Mouse (Mus musculus) lung, embryonic 14.5 days (tissue): Measurements from ENCODE around the gene Ddb1. TPM values are rescaled to one million over a fixed set of nuclear protein-coding genes. Genes with fewer than 3 reads are reported as not detected.
A peak's percentile ranks its signal among the peaks of the same experiment; 100 is the strongest.

Experiments
- ATAC-seq: fragments of 200-750 bp; cut with Nextera tagmentation; 2 replicates; pipeline ENCODE4 v1.8.0; 2017; ENCODE audit warnings: mild to moderate bottlenecking, moderate TSS enrichment, moderate library complexity; ENCODE audit not compliant: insufficient read depth
- DNase-seq: peaks from one replicate; pipeline ENCODE4 v3.0.0-alpha.2; 2015
- H3K27ac ChIP-seq: fragments of 300-500 bp; sonication (generic); 2 replicates; pipeline ENCODE4 v1.5.1; 2014; ENCODE audit warnings: low read depth, mild to moderate bottlenecking, moderate library complexity
- H3K27me3 ChIP-seq: fragments of 300-500 bp; sonication (generic); 2 replicates; pipeline ENCODE4 v1.6.1; 2014; ENCODE audit warnings: low read length, control low read depth; ENCODE audit not compliant: insufficient read depth
- H3K36me3 ChIP-seq: fragments of 300-500 bp; sonication (generic); 2 replicates; pipeline ENCODE4 v1.6.1; 2014; ENCODE audit warnings: control low read depth; ENCODE audit not compliant: insufficient read depth
- H3K4me1 ChIP-seq: fragments of 300-500 bp; sonication (generic); 2 replicates; pipeline ENCODE4 v1.6.1; 2014; ENCODE audit warnings: antibody characterized with exemption, control low read depth; ENCODE audit not compliant: insufficient read depth
- H3K4me2 ChIP-seq: fragments of 300-500 bp; sonication (generic); 2 replicates; pipeline ENCODE4 v1.6.1; 2014; ENCODE audit warnings: mild to moderate bottlenecking
- H3K4me3 ChIP-seq: fragments of 300-500 bp; sonication (generic); 2 replicates; pipeline ENCODE4 v1.5.1; 2014; ENCODE audit warnings: low read depth, low read length
- H3K9ac ChIP-seq: fragments of 300-500 bp; sonication (generic); 2 replicates; pipeline ENCODE4 v1.6.1; 2014
- H3K9me3 ChIP-seq: fragments of 300-500 bp; sonication (generic); 2 replicates; pipeline ENCODE4 v1.6.1; 2016; ENCODE audit warnings: low read depth, low read length, control low read depth
- CTCF ChIP-seq: IDR thresholded peaks from 2 replicates; pipeline ENCODE4 v1.5.1; 2016; ENCODE audit warnings: antibody characterized with exemption, low read depth
- WGBS: fragments of 180-500 bp; shearing (Covaris S2); extraction: QIAGEN DNeasy Blood & Tissue Kit; methylation state at CpG from one replicate; pipeline ENCODE4 v1.1.7; 2014; 5-methylcytosine and 5-hydroxymethylcytosine counted together
- polyA plus RNA-seq: library from polyadenylated mRNA; unstranded; fragments of >200 nt; fragmentation: Nextera tagmentation; extraction: Ambion mirVana; gene quantifications from 2 replicates; pipeline ENCODE4 v1.2.1, GENCODE M21; 2014

Ddb1 gene
- polyA plus RNA-seq, 1 experiment from 2014 or later = 396 TPM

GRCm38 (mm10) chr19:10591659-10592377 is 13.3 kb upstream of the Ddb1 start:
- WGBS = 90% methylated on average over 6 of the region's 6 CpGs
- no peaks in the 10 kb centered on the region for H3K4me1 ChIP-seq
- no peaks in the 10 kb centered on the region for H3K27me3 ChIP-seq
- peaks cover 28% of the 10 kb centered on the region for H3K36me3 ChIP-seq
- DNase-seq (no peak), ATAC-seq (no peak)
- H3K27ac ChIP-seq = no peak overlapping the region
- no peak overlapping the region for H3K4me3 ChIP-seq
- H3K4me2 ChIP-seq = no peak overlapping the region
- H3K9me3 ChIP-seq = no peaks in the 10 kb centered on the region
- no peak for TF ChIP-seq CTCF
- H3K9ac ChIP-seq = no peak overlapping the region

GRCm38 (mm10) chr19:10598188-10598587 is 6.9 kb upstream of the Ddb1 start:
- TF ChIP-seq CTCF = peak; percentile 34
- DNase-seq = no peak
- Histone ChIP-seq H3K9ac (no peak overlapping the region), H3K4me2 (no peak overlapping the region), H3K4me1 (no peaks in the 10 kb centered on the region), H3K27ac (no peak overlapping the region), H3K27me3 (no peaks in the 10 kb centered on the region), H3K36me3 (peaks cover 39% of the 10 kb centered on the region), H3K4me3 (no peak overlapping the region), H3K9me3 (no peaks in the 10 kb centered on the region)
- WGBS = 31% methylated on average over 3 of the region's 3 CpGs
- ATAC-seq = no peak

GRCm38 (mm10) chr19:10599648-10600047 is 5.5 kb upstream of the Ddb1 start:
- Histone ChIP-seq H3K9me3 (no peaks in the 10 kb centered on the region), H3K27me3 (no peaks in the 10 kb centered on the region), H3K4me3 (no peak overlapping the region), H3K4me2 (no peak overlapping the region), H3K9ac (no peak overlapping the region), H3K4me1 (0 out of 2 replicates have a peak, but pooled peaks cover 1% of the 10 kb centered on the region), H3K36me3 (peaks cover 32% of the 10 kb centered on the region), H3K27ac (no peak overlapping the region)
- no peak for ATAC-seq
- WGBS = 76% methylated on average over 2 of the region's 2 CpGs
- no peak for DNase-seq
- no peak for TF ChIP-seq CTCF

- peak overlapping the region; percentile 61 for H3K9ac ChIP-seq
- no peaks in the 10 kb centered on the region for H3K27me3 ChIP-seq
- no peaks in the 10 kb centered on the region for H3K9me3 ChIP-seq
- peaks cover 21% of the 10 kb centered on the region for H3K36me3 ChIP-seq
- DNase-seq (no peak), ATAC-seq (0 out of 2 replicates have a peak, but pooled peaks have one; percentile 16)
- H3K4me3 ChIP-seq = peak overlapping the region; percentile 21
- peak overlapping the region; percentile 89 for H3K27ac ChIP-seq
- H3K4me1 ChIP-seq = peaks cover 9% of the 10 kb centered on the region; the same call in 1 of the 2 replicates
- no peak for TF ChIP-seq CTCF
- peak overlapping the region; percentile 59 for H3K4me2 ChIP-seq
- 7% methylated on average over 6 of the region's 6 CpGs for WGBS
Measured at GRCm38 (mm10) chr19:10602247-10602769, 2.8 kb upstream of the Ddb1 start.

- no peaks in the 10 kb centered on the region for H3K27me3 ChIP-seq
- peak overlapping the region; percentile 61 for H3K9ac ChIP-seq
- peak; percentile 88 for TF ChIP-seq CTCF
- peak overlapping the region; percentile 21 for H3K4me3 ChIP-seq
- H3K4me1 ChIP-seq = peaks cover 9% of the 10 kb centered on the region; the same call in 1 of the 2 replicates
- under 1% methylated on average over 9 of the region's 9 CpGs for WGBS
- peak; percentile 64; the same call in 1 of the 2 replicates for ATAC-seq
- DNase-seq = peak; percentile 98
- H3K27ac ChIP-seq = peak overlapping the region; percentile 89
- peaks cover 23% of the 10 kb centered on the region for H3K36me3 ChIP-seq
- H3K4me2 ChIP-seq = peak overlapping the region; percentile 59
- no peaks in the 10 kb centered on the region for H3K9me3 ChIP-seq
Measured at GRCm38 (mm10) chr19:10602787-10603186, 2.3 kb upstream of the Ddb1 start.

- Histone ChIP-seq H3K4me2 (0 out of 2 replicates have a peak overlapping the region, but pooled peaks have one; percentile 71), H3K9ac (peak overlapping the region; percentile 70), H3K36me3 (peaks cover 27% of the 10 kb centered on the region), H3K4me1 (peaks cover 9% of the 10 kb centered on the region; the same call in 1 of the 2 replicates), H3K27me3 (no peaks in the 10 kb centered on the region), H3K27ac (no peak overlapping the region), H3K4me3 (no peak overlapping the region), H3K9me3 (no peaks in the 10 kb centered on the region)
- DNase-seq = no peak
- no peak for ATAC-seq
- TF ChIP-seq CTCF = no peak
- WGBS = 80% methylated on average over 18 of the region's 18 CpGs
Measured at GRCm38 (mm10) chr19:10603660-10604523, 1.2 kb upstream of the Ddb1 start.
